Mouse (Mus musculus) forebrain, embryonic 15.5 days (tissue): Measurements from ENCODE around the gene Car14. TPM values are rescaled to one million over a fixed set of nuclear protein-coding genes. Genes with fewer than 3 reads are reported as not detected.
A peak's percentile ranks its signal among the peaks of the same experiment; 100 is the strongest.
"Not testable (repeated sequence)": the region's sequence is repeated elsewhere in the genome, so short reads cannot be mapped to it uniquely, and the experiment has no call there.

Source experiments
- ATAC-seq: fragments of 200-750 bp; cut with Nextera tagmentation; replicated peaks from 2 replicates; pipeline ENCODE4 v1.8.0; 2017; ENCODE audit warnings: mild to moderate bottlenecking, moderate TSS enrichment, moderate library complexity
- H3K27ac ChIP-seq: fragments of 300-500 bp; sonication (generic); replicated peaks from 2 replicates; pipeline ENCODE4 v1.5.1; 2015; ENCODE audit warnings: mild to moderate bottlenecking, inconsistent platforms
- H3K27me3 ChIP-seq: fragments of 300-500 bp; sonication (generic); 2 replicates; pipeline ENCODE4 v1.6.1; 2015; ENCODE audit warnings: inconsistent platforms
- H3K36me3 ChIP-seq: fragments of 300-500 bp; sonication (generic); 2 replicates; pipeline ENCODE4 v1.6.1; 2015; ENCODE audit warnings: mild to moderate bottlenecking, inconsistent platforms
- H3K4me1 ChIP-seq: fragments of 300-500 bp; sonication (generic); 2 replicates; pipeline ENCODE4 v1.6.1; 2015; ENCODE audit warnings: inconsistent platforms
- H3K4me2 ChIP-seq: fragments of 300-500 bp; sonication (generic); replicated peaks from 2 replicates; pipeline ENCODE4 v1.6.1; 2015; ENCODE audit warnings: mild to moderate bottlenecking, inconsistent platforms
- H3K4me3 ChIP-seq: fragments of 300-500 bp; sonication (generic); 2 replicates; pipeline ENCODE4 v1.5.1; 2015; ENCODE audit warnings: mild to moderate bottlenecking, inconsistent platforms
- H3K9ac ChIP-seq: fragments of 300-500 bp; sonication (generic); replicated peaks from 2 replicates; pipeline ENCODE4 v1.6.1; 2015; ENCODE audit warnings: mild to moderate bottlenecking, inconsistent platforms
- H3K9me3 ChIP-seq: fragments of 300-500 bp; sonication (generic); 2 replicates; pipeline ENCODE4 v1.6.1; 2016; ENCODE audit warnings: inconsistent platforms
- WGBS: fragments of 180-500 bp; shearing (Covaris S2); methylation state at CpG from one replicate; pipeline ENCODE4 v1.1.7; 2015; ENCODE audit warnings: mixed read lengths; 5-methylcytosine and 5-hydroxymethylcytosine counted together
- polyA plus RNA-seq: library from polyadenylated mRNA; unstranded; fragments of >200 nt; fragmentation: Nextera tagmentation; extraction: Ambion mirVana; gene quantifications from 2 replicates; pipeline ENCODE4 v1.2.1, GENCODE M21; 2015

Gene Car14
- polyA plus RNA-seq, 1 experiment from 2014 or later: 14.0 TPM

DNA sequence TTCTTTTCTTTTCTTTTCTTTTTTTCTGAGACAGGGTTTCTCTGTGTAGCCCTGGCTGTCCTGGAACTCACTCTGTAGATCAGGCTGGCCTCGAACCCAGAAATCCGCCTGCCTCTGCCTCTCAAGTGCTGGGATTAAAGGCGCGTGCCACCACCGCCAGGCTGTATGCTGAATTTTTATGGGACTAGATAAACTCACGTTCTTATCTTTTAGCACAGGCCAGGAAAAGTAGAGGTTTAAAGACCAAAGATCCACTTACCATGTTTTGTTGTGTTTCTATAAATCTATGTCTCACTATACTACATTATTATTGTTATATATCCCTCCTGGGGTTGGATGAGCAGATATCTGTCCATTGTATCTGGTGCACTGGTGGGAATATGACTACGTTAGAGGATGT, 18.9 kb upstream of the Car14 start:
- H3K27me3 ChIP-seq, H3K9me3 ChIP-seq, H3K4me2 ChIP-seq, H3K36me3 ChIP-seq, H3K9ac ChIP-seq, ATAC-seq, H3K27ac ChIP-seq, H3K4me3 ChIP-seq, H3K4me1 ChIP-seq: not testable (repeated sequence)
- 94% methylated on average over 7 of the region's 7 CpGs for WGBS

DNA sequence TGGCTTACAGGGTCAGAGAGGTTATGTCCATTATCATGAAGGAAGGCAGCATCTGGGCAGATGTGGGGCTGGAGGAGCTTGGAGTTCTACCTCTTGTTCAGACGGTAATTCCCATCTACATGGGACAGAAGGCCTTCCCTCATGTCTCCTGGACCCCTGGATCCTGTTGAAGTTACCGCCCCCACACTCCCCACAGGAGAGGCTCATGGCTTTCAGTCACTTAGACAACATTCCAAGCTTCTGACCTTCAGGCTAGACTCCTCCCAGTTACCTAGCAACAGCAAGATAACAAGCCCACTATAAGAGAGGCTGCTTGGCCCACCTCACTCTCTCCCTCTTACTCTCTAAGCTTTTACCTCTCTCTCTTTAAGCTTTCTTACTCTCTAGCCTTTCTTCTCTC, 16.0 kb upstream of the Car14 start:
- H3K4me1 ChIP-seq, H3K27ac ChIP-seq, H3K9me3 ChIP-seq, H3K27me3 ChIP-seq, ATAC-seq, H3K36me3 ChIP-seq, H3K4me3 ChIP-seq, H3K9ac ChIP-seq, H3K4me2 ChIP-seq: not testable (repeated sequence)
- WGBS: 65% methylated on average over 2 of the region's 2 CpGs

DNA sequence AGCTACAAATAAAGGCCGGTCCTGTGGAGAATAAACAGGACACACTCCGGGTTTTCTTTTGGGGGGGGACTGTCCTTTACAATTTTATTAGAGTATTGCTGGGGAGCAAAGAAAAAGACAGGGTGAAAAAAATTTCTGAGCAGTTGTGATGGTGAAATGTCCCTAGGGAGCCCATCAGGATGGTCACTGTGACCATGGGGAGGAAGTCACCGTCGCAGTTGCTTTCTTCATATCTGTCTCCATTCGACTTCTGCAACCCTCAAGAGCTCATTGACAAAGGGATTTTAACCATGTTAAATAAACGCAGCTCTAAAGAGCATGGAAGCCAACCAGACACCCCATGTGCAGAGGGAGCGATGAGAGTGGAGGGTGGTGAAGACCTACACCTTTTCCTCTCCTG, 12.3 kb upstream of the Car14 start:
- Histone ChIP-seq H3K9ac (no peak overlapping the region), H3K4me3 (no peak overlapping the region), H3K36me3 (no peaks in the 10 kb centered on the region), H3K27ac (no peak overlapping the region), H3K4me1 (no peaks in the 10 kb centered on the region), H3K27me3 (no peaks in the 10 kb centered on the region), H3K4me2 (no peak overlapping the region), H3K9me3 (no peaks in the 10 kb centered on the region)
- 79% methylated on average over 7 of the region's 7 CpGs for WGBS
- no peak for ATAC-seq

DNA sequence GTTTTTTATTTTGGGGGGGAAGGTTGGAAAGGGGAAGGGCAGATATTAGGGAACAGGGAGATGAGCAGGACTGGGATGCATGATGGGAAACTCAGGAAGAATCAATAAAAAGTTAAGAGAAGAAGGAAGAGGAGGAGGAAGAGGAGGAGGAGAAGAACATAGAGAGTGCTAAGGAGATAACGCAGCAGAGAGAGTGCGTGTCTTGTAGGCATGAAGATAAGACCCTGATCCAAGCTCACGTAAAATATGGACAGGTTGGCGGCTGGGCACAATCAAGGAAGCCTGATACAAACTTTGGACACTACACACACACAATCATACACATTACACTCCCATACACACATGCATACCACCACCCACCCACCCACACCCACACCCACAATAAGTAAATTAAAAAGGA, 10.2 kb upstream of the Car14 start:
- no peaks in the 10 kb centered on the region for H3K27me3 ChIP-seq
- no peak overlapping the region for H3K4me2 ChIP-seq
- H3K4me3 ChIP-seq: no peak overlapping the region
- no peak overlapping the region for H3K27ac ChIP-seq
- H3K4me1 ChIP-seq: no peaks in the 10 kb centered on the region
- 93% methylated on average over 4 of the region's 4 CpGs for WGBS
- ATAC-seq: no peak
- H3K9ac ChIP-seq: no peak overlapping the region
- no peaks in the 10 kb centered on the region for H3K36me3 ChIP-seq
- H3K9me3 ChIP-seq: no peaks in the 10 kb centered on the region

DNA sequence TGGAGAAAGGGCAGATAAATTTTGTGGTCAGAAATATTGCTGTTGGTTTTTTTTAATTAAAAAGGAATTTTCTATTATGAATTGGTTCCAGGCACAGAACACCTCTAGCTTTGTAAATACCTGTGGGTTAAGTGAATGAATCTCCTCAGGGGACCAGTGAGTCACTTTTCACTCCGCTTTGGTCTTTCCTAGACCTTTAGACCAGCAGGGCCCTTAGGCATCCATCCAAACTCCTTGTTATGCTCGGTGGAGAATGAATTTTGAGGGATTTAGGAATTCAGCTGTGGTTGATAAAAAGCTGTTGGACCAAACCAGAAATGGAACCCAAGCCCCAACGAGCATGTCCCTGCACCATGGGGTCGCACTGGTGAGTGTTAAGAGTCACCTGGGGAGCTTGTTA, 3.1 kb upstream of the Car14 start:
- peaks cover 32% of the 10 kb centered on the region for H3K4me1 ChIP-seq
- no peak for ATAC-seq
- no peaks in the 10 kb centered on the region for H3K36me3 ChIP-seq
- 37% methylated on average over 4 of the region's 4 CpGs for WGBS
- H3K27ac ChIP-seq: no peak overlapping the region
- H3K4me3 ChIP-seq: no peak overlapping the region
- no peak overlapping the region for H3K9ac ChIP-seq
- H3K9me3 ChIP-seq: no peaks in the 10 kb centered on the region
- H3K27me3 ChIP-seq: peaks cover 5% of the 10 kb centered on the region; the same call in 1 of the 2 replicates
- no peak overlapping the region for H3K4me2 ChIP-seq

DNA sequence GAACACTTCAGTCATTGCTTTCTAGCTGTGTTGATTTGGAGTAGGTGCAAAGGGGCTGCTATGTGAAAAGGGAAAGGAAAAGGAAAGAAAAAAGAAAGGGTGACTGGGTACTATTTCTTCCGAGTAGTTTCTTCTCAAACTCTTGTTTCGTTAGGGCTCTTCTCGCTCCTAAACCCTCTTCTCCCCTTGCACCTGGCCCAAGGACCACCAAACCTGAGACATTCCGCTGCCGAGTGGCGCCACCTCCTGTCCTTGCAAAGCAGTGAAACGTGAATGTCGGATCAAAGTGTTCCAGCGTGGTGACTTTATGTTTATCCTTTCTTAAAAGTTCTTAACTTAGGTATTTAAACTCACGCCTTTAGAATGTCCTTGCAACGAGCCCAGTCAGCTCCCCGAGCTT, 2.4 kb upstream of the Car14 start:
- no peak for ATAC-seq
- Histone ChIP-seq H3K27ac (no peak overlapping the region), H3K36me3 (no peaks in the 10 kb centered on the region), H3K9ac (no peak overlapping the region), H3K4me3 (peak overlapping the region; percentile 15), H3K4me2 (peak overlapping the region; percentile 66), H3K4me1 (peaks cover 32% of the 10 kb centered on the region), H3K9me3 (no peaks in the 10 kb centered on the region), H3K27me3 (peaks cover 5% of the 10 kb centered on the region; the same call in 1 of the 2 replicates)
- under 1% methylated on average over 12 of the region's 12 CpGs for WGBS

DNA sequence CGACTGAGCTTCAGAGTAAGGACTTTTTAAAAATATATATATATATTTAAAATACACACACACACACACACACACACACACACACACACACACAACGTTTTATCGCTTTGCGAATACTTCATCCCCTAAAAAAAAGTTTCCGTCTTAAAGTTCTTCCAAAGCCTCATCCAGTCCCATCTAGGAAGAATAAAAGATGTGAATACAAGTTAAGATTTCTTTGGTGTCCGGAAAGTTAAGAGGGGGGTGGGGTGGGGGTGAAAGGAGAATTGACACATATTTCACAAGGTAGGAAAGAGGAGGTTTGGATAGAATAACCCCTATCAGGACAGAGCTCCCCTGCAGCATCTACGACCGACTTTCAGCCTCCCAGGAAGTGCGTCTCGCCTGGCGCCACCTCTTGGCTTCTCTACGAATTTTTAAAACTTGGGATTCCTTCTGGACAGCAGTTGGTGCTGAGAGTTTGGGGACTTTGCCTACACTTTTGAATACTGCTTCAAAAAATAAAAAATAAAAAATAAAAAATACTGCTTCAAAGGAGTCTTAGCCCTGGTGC, 1.5 kb upstream of the Car14 start:
- peak overlapping the region; percentile 37 for H3K4me3 ChIP-seq
- H3K9ac ChIP-seq: no peak overlapping the region
- no peak overlapping the region for H3K27ac ChIP-seq

DNA sequence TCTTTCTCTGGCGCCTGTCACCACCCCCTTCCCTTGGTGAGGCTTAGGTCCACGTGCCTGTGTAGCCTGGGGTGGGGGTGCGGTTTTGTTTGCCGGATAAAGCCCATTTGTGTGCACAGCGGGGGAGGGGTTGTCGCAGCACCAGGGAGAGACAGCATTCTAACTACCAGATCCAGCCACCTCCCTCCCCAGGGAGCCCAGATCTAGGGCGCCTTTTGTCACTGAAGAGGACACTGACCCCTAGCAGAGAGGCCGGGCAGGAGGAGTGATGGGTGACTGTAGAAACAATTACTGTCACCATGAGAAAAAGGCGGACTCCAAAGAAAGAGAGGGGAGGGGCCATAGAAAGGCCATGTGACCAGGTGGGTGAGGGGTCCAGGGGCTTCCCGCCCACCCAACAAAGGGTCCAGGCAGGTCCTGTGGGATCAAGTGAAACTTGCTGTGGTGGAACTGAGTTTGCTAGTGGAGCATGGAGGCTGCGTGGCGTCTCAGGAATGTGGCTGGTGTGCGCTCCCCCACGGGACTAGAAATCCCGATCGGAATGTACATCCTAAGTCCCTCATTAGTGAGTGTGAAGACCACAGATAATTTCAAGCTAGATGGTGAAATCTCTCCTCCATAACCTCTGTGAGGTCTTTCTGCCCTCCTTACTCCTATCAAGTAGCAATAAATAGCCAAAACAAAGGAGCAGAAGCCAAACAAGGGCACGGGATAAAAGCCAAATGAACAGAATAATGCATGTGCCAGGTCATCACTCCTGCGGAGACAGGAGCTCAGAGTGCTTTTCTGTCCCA, 852 bp upstream of the Car14 start:
- peak; percentile 39 for ATAC-seq
- H3K36me3 ChIP-seq: no peaks in the 10 kb centered on the region
- peaks cover 32% of the 10 kb centered on the region for H3K4me1 ChIP-seq
- H3K9me3 ChIP-seq: no peaks in the 10 kb centered on the region
- peak overlapping the region; percentile 34 for H3K9ac ChIP-seq
- peak overlapping the region; percentile 66 for H3K4me2 ChIP-seq
- WGBS: 0% methylated on average over 18 of the region's 18 CpGs
- H3K27ac ChIP-seq: 0 out of 2 replicates have a peak overlapping the region, but pooled peaks have one; percentile 12
- H3K27me3 ChIP-seq: peaks cover 5% of the 10 kb centered on the region; the same call in 1 of the 2 replicates
- H3K4me3 ChIP-seq: peak overlapping the region; percentile 37

More for the DNA sequence above, 1.5 kb upstream of the Car14 start:
- no peaks in the 10 kb centered on the region for H3K36me3 ChIP-seq
- no peak for ATAC-seq
- peaks cover 32% of the 10 kb centered on the region for H3K4me1 ChIP-seq
- H3K27me3 ChIP-seq: peaks cover 5% of the 10 kb centered on the region; the same call in 1 of the 2 replicates
- WGBS: under 1% methylated on average over 12 of the region's 12 CpGs
- no peaks in the 10 kb centered on the region for H3K9me3 ChIP-seq
- H3K4me2 ChIP-seq: peak overlapping the region; percentile 66

DNA sequence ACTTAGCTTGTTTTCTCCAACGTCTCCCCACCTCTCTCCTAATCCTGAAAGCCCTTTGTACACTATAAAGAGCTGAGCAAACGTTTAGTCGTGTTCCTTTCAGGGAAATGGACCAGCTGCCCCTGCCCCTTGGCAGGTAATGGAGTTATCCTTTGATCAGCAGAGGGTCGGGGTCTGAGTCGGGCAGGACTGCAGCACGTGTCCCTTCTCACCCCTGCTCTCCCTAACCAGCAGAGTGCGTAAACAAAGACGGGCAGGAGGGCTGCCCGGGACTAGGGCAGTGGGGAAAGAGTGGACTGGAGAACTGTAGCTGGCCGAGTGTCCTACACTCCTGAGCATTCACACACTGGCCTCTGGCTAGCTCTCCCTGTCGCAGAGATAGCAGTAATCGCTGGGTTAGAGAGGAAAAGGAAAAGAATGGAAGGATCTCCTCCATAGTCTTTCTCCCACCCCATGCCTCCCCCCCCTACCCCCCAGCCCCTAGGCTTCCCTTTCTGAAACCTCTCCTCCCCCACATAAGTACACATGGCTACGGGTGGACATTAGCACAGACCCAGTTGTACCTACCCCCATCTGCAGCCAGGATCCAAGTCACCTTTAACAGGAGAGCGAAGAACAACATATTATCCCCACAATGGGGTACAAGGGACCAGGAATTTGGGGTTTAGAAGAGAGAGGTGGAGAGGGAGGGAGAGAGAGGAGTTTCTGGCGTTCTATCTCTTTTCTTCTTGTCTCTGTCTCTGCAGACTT, 563 bp downstream of the Car14 start:
- no peak for ATAC-seq
- Histone ChIP-seq H3K4me3 (peak overlapping the region; percentile 37), H3K4me1 (peaks cover 32% of the 10 kb centered on the region), H3K9ac (peak overlapping the region; percentile 34), H3K9me3 (no peaks in the 10 kb centered on the region), H3K36me3 (no peaks in the 10 kb centered on the region), H3K4me2 (peak overlapping the region; percentile 66), H3K27ac (no peak overlapping the region), H3K27me3 (peaks cover 5% of the 10 kb centered on the region; the same call in 1 of the 2 replicates)
- 3% methylated on average over 15 of the region's 15 CpGs for WGBS

DNA sequence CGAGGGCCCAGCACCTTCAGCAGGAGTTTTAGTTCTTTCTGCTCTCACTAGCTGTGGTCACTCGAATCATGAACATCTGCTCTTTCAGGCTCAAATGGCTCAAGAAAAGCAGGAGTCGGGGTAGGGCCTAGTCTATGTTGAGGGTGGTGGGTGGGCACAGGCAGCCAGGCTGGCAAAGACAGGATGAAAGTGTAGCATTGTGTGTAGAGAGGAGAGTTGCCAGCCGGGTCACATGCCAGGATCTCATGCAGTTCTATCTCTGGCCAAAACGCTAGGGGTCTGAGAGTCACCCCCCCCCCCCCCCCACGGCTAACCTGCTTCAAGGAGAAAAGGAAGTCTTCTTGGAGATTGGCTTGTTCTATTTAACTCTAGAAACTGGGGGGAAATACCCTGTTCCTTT, 1.8 kb downstream of the Car14 start:
- no peak for ATAC-seq
- H3K4me1 ChIP-seq: peaks cover 32% of the 10 kb centered on the region
- no peak overlapping the region for H3K9ac ChIP-seq
- no peak overlapping the region for H3K4me3 ChIP-seq
- no peak overlapping the region for H3K27ac ChIP-seq
- H3K27me3 ChIP-seq: peaks cover 5% of the 10 kb centered on the region; the same call in 1 of the 2 replicates
- WGBS: 25% methylated on average over 6 of the region's 6 CpGs
- no peaks in the 10 kb centered on the region for H3K9me3 ChIP-seq
- no peak overlapping the region for H3K4me2 ChIP-seq
- peaks cover 3% of the 10 kb centered on the region; the same call in 1 of the 2 replicates for H3K36me3 ChIP-seq

DNA sequence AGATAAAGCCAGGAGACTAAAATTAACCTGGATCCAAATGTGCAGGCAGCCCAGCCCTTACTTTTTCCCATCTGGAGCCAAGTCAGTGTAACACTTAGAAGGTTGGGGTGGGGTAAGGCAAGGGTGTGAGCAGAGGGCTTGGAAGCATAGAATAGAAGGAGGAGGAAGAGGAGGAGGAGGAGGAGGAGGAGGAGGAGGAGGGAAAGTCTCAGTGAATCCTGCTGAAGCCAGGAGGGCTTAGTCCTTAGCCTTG, 2.2 kb downstream of the Car14 start:
- Histone ChIP-seq H3K9ac (no peak overlapping the region), H3K4me1 (peaks cover 32% of the 10 kb centered on the region), H3K4me3 (no peak overlapping the region), H3K36me3 (peaks cover 6% of the 10 kb centered on the region; the same call in 1 of the 2 replicates), H3K27me3 (peaks cover 4% of the 10 kb centered on the region; the same call in 1 of the 2 replicates), H3K27ac (no peak overlapping the region), H3K4me2 (no peak overlapping the region), H3K9me3 (no peaks in the 10 kb centered on the region)
- no peak for ATAC-seq

DNA sequence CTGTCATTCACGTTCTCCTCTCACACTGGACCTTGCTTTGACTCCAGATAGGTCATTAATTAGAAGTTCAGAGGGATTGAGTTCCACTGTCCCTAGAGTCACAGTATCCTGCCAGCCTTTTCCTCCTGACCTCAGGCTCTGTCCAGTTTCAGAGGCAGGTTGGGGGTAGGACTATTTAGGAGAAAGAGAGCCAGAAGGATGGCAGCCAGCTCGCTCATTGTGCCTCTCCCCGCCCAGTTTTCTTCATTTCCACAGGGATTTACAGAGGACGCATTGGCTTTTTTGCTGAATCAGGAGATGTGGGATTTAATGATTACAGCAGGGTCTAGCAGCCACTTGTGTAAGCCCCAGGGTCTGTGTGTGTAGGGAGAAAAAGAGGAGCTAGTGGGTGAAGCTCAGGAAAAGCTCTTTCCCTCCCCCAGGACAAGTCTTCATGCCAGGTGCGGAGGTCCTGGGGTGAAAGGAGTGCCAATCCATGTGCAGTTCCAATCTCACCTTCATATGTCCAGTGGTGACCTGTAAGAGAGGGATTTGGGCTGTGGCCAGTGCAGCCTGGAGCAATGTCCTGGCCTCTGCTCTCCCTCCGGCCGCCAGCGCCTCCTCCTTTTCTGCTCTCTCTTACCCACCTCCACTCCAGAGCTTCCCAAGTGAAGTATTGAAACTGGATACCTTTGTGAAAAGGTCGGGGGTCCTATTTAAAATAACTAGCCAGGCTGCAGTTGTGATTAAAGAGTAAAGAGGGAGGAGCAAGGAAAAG, 2.7 kb downstream of the Car14 start:
- 67% methylated on average over 9 of the region's 9 CpGs for WGBS
- Histone ChIP-seq H3K9me3 (no peaks in the 10 kb centered on the region), H3K4me3 (no peak overlapping the region), H3K4me1 (peaks cover 31% of the 10 kb centered on the region), H3K36me3 (peaks cover 6% of the 10 kb centered on the region; the same call in 1 of the 2 replicates), H3K4me2 (no peak overlapping the region), H3K9ac (no peak overlapping the region), H3K27me3 (no peaks in the 10 kb centered on the region; the same call in 1 of the 2 replicates), H3K27ac (no peak overlapping the region)
- no peak for ATAC-seq
